Mouse (Mus musculus): ENCODE measurements at regions not wholly inside any gene's neighbourhood (a gene's known extent, or its start where the extent isn't known, plus 50 kb on each side); places are given as distances from the start of the nearest gene placed in this dataset.
A peak's percentile ranks its signal among the peaks of the same experiment; 100 is the strongest.
"Not testable (repeated sequence)": the region's sequence is repeated elsewhere in the genome, so short reads cannot be mapped to it uniquely, and the experiment has no call there.

GRCm38 (mm10) chr14:58317640-58318039 lies 247.3 kb downstream of the Fgf9 start:
- no peak for DNase-seq

- peak; percentile 40 to 42 for DNase-seq
Observed at GRCm38 (mm10) chr14:58317231-58317630, 246.9 kb downstream of the Fgf9 start.

GRCm38 (mm10) chr14:58307695-58308094 lies 237.3 kb downstream of the Fgf9 start:
- no peak for DNase-seq

GRCm38 (mm10) chr14:58306832-58307521 lies 236.6 kb downstream of the Fgf9 start:
- no peak for DNase-seq

- DNase-seq = no peak
Observed at GRCm38 (mm10) chr14:58300411-58300887, 230.1 kb downstream of the Fgf9 start.

- DNase-seq = no peak
Observed at GRCm38 (mm10) chr14:58286007-58286525, 215.7 kb downstream of the Fgf9 start.

GRCm38 (mm10) chr14:58282708-58283290 lies 212.5 kb downstream of the Fgf9 start:
- no peak for DNase-seq

- DNase-seq = no peak
Observed at GRCm38 (mm10) chr14:58282264-58282663, 211.9 kb downstream of the Fgf9 start.

GRCm38 (mm10) chr14:58274440-58274839 lies 204.1 kb downstream of the Fgf9 start:
- DNase-seq = not testable (repeated sequence)

- no peak for DNase-seq
Observed at GRCm38 (mm10) chr14:58273693-58274419, 203.5 kb downstream of the Fgf9 start.

- no peak for DNase-seq
Observed at GRCm38 (mm10) chr14:58265373-58265772, 195.0 kb downstream of the Fgf9 start.

- no peak for DNase-seq
Observed at GRCm38 (mm10) chr14:58264401-58264800, 194.1 kb downstream of the Fgf9 start.

GRCm38 (mm10) chr14:58253369-58253968 lies 183.1 kb downstream of the Fgf9 start:
- DNase-seq = peak; percentile 1 to 4

GRCm38 (mm10) chr14:58225869-58226268 lies 155.5 kb downstream of the Fgf9 start:
- DNase-seq = no peak

- no peak for DNase-seq
Observed at GRCm38 (mm10) chr14:58224419-58224818, 154.1 kb downstream of the Fgf9 start.

- DNase-seq = no peak
Observed at GRCm38 (mm10) chr14:58208401-58208800, 138.1 kb downstream of the Fgf9 start.

- no peak for DNase-seq
Observed at GRCm38 (mm10) chr14:58202607-58203295, 132.4 kb downstream of the Fgf9 start.

GRCm38 (mm10) chr14:58189948-58190347 lies 119.6 kb downstream of the Fgf9 start:
- DNase-seq = no peak

- DNase-seq = no peak
Observed at GRCm38 (mm10) chr14:58182869-58183268, 112.5 kb downstream of the Fgf9 start.

- DNase-seq = no peak
Observed at GRCm38 (mm10) chr14:58180724-58181123, 110.4 kb downstream of the Fgf9 start.

- no peak for DNase-seq
Observed at GRCm38 (mm10) chr14:58175651-58176363, 105.5 kb downstream of the Fgf9 start.

- DNase-seq = no peak
Observed at GRCm38 (mm10) chr14:58174512-58174911, 104.2 kb downstream of the Fgf9 start.
